Mouse (Mus musculus): ENCODE measurements around the gene Rassf7. TPM values are rescaled to one million over a fixed set of nuclear protein-coding genes. Genes with fewer than 3 reads are reported as not detected.

Rassf7 gene
- total RNA-seq (2021) = under 1 TPM in 1 of 2 experiments, not detected in 1; 0.28 TPM
- long read RNA-seq, experiment 1 = 0 reads
- long read RNA-seq, experiment 2, partial matches to known transcripts = 1 of 2 reads
- long read RNA-seq, experiment 2, other reads (novel, unspliced or antisense) = 0 of 2 reads

DNA sequence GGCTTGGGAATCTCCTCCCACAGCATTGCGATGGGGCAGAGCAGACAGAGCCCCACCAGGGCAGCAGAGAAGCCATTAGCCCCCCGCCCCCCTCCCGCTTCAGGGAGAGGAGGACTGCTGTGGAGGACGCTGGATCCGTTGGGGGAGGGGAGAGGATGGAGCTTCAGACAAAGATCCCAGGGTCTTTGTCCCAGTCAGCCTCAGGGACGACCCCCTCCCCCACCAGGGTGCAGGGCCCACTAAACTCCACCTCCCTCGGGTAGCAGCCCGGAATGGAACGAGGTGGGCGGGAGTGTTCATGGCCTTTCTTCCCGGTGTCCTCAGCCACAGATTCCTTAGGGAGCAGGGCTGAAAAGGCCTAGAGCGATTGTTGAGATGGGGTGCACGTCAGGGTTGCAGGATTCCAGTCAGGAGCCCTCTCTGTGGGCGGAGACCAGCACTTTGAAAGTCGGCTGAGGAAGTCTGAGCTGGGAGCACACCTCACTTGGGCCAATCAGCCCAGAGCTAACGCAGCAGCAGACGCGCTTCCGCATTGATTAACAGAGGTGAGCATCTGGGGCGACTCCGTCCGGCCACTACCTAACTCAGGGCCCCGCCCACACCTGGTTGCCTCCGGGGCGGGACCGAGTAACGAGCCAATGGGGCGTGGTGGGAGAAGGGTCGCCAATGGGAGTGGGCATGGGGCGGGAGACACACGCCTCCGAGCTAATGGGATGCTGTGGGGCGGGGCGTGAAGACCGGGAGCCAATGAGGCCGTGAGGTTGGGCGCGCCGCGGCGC is at the start of gene Rassf7:
Rassf7 (plus strand) TSS at position 760 of the 779 bp plus-strand sequence.
- intact Hi-C loops (cut with DNase I) = no loop called here
- Histone ChIP-seq H3K27ac (peak within 1 kb of the TSS; percentile 57), H3K4me3 (peak within 1 kb of the TSS; percentile 78)
- no peak for TF ChIP-seq CTCF (IDR thresholded peaks at IDR 0.05)
- DNase-seq = peak; percentile 91

DNA sequence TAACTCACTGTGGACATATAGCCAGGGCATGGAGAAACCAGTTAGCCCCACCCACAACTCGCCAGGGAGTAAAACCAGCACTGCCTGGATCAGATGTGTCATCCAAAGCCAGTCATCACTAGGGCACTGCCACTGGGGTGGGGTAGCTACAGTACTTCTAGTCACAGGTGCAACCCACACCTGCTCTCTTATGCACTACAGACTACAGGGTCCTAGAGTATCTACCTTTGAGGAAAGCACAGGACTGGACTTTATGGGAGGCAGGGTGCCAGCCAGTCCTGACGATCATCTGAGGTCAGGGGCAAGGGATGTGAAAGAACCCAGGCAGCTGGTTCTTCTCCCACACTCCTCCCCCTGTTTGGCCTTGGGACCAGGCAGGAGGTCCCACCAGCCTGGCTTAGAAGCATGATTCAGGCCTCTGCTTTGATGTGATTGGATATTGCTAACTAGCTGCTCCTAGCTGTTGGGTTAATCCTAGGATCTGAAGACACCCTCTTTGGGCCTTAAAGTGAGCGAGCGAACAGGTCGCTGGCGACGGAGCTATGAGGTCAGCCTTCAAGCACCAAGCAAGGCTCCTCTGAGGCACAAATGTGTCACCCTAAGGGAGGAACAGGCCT is 47.7 kb upstream of the Rassf7 start:
- DNase-seq = peak; percentile 60
- TF ChIP-seq CTCF (IDR thresholded peaks at IDR 0.05) = no peak
- intact Hi-C loops (cut with DNase I) = no loop called here
- Histone ChIP-seq H3K4me3 (peak overlapping the region; percentile 69), H3K27ac (peak overlapping the region; percentile 83)

DNA sequence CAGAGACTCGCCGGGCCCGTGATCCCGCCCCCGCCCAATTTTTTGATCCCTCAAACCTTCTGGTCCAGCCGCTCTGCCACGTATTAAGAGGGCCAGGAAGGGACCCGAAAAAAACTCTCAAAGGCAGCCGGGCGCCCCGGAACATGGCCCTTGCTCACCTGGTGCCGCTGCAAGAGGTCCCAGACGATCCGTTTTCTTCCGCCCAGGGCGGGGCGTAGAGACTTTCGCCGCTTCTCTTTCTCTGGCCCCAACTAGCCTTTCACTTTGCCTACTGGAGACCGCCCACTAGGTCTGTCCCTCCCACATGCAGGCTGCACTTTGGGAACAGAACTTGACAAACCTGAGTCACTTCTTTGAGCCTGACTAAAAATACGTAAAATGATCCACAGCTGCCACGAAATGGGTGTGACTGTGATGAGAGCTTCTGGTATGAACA is 47.1 kb upstream of the Rassf7 start:
- no peak for TF ChIP-seq CTCF (IDR thresholded peaks at IDR 0.05)
- DNase-seq = peak; percentile 78
- Histone ChIP-seq H3K27ac (peak overlapping the region; percentile 83), H3K4me3 (peak overlapping the region; percentile 69)
- intact Hi-C loops (cut with DNase I) = no loop called here

DNA sequence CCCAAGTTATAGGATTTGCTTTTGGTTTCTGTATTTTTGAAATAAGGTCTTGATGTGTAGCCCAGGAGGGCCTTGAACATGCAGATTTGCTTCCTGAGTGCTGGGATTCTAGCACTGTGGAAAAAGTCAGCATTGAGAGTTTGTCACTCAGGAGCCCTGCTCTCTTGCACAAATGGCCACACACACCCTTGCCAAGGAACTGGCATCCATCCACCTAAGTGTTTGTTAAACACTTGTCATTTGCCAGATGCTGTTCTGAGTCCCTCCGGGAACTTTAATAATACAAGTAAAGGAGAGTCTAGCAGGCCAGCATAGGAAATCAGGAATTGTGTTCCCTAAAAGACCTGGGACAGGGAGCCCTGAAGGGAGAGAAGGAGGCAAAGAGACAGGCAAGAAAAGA is 46.4 kb upstream of the Rassf7 start:
- no peak for DNase-seq
- peak overlapping the region; percentile 83 for H3K27ac ChIP-seq
- no peak overlapping the region for H3K4me3 ChIP-seq
- intact Hi-C loops (cut with DNase I) = no loop called here
- TF ChIP-seq CTCF (IDR thresholded peaks at IDR 0.05) = no peak

DNA sequence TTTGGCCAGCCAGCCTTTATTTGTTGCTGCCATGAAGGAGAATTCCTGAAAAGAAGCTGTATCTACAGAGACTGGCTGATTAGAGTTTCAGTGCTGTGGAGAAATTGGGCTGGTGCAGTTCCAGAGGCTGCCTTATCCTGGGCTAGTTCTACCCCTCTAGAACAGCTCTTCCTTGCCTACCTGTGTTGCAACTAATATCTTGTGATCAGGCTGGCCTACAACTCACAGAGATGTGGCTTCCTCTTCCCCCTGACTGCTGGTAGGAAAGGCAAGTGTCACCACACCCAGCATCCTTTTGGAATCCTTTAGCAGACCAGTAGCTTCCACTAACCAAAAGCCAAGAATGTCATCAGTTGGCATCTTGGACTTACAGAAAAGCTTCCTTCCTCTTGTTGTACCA is 45.8 kb upstream of the Rassf7 start:
- intact Hi-C loops (cut with DNase I) = loop anchor here (5.0 kb wide), 2 partner anchors 268 to 328 kb away; partner anchors contain the start of gene Cox8b
- H3K27ac ChIP-seq = peak overlapping the region; percentile 83

DNA sequence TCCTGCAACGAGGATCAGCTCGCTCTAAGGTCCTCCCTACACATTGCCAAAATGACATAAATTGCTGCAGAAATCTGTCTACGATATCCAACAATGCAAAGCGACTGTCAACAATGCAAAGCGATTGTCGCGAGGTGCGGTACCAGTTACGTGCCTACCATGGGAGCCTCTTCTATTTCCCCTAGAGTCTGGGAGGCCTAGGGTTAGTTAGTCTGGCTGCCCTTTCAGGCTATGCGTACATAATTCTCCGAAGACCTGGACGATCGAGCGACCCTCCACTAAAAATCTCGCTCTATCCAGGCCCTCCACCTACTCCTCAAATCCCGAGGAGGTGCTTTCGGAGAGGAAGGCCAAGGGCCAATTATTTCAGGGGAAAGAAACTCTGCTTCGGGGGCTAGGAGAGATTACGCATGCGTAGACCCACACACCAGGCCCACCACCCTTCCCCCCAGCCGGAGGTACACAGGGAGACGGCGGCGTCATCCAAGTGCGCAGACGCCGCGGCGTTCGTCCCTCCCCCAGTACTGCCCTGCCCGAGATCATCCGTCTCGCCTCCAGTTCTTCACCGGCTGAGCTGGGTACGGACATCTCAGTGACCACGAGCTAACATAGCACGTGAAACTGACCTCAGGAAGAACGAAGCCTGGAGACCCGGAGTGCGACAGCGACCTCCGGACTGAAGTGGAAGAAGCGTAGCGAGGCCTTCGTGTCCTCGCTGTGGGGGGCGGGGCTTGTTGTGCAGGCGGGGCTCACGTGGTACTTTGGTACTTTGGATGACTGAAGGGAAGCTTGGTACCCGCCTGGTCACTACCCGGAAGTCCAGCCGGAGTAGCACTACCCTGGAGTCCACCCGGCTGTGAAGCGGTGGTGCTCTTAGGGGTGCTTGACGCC is 43.3 kb upstream of the Rassf7 start, which contains the start of gene Rnh1:
Rnh1 (minus strand) TSS at position 742 of the 891 bp plus-strand sequence.
- intact Hi-C loops (cut with DNase I) = loop anchor here (1.0 to 5.0 kb wide), 4 partner anchors 50 to 330 kb away; partner anchors contain the start of genes Cox8b and Ptdss2
- DNase-seq = peak; percentile 94
- Histone ChIP-seq H3K4me3 (peak within 1 kb of the TSS; percentile 91), H3K27ac (peak within 1 kb of the TSS; percentile 96)
- 0 out of 2 replicates have a peak, but pooled peaks have one; percentile 4 for TF ChIP-seq CTCF (IDR thresholded peaks at IDR 0.05)

More for the DNA sequence above, 45.8 kb upstream of the Rassf7 start:
- TF ChIP-seq CTCF (IDR thresholded peaks at IDR 0.05) = no peak
- no peak for DNase-seq
- H3K4me3 ChIP-seq = no peak overlapping the region

DNA sequence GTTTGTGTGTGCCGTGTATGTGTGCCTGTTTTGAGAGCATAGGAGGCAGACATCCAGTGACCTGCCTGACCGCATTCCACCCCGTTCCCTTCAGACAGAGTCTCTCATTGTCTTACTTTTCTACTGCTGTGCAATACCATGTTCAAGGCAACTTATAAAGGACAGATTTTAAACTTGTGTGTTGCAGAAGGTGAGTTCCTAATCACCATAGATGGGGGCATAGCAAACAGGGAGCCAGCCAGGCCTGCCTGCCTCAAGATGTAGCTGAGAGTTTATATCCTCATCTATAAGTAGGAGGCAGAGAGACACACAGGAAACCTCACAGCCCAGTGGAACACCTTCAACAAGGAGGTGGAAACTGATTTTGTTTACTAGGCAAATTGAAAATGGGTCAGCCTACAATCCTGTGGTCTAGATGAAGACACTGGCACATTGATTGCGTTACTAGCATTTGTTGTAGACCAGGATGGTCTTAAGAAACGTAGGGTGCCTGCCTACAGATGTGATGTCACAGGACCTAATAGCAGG is 42.3 kb upstream of the Rassf7 start:
- Histone ChIP-seq H3K4me3 (peak overlapping the region; percentile 91), H3K27ac (peak overlapping the region; percentile 96)
- no peak for DNase-seq
- intact Hi-C loops (cut with DNase I) = loop anchor here (2.0 to 5.0 kb wide), 3 partner anchors 51 to 331 kb away; partner anchors contain the start of genes Cox8b and Ptdss2
- no peak for TF ChIP-seq CTCF (IDR thresholded peaks at IDR 0.05)

DNA sequence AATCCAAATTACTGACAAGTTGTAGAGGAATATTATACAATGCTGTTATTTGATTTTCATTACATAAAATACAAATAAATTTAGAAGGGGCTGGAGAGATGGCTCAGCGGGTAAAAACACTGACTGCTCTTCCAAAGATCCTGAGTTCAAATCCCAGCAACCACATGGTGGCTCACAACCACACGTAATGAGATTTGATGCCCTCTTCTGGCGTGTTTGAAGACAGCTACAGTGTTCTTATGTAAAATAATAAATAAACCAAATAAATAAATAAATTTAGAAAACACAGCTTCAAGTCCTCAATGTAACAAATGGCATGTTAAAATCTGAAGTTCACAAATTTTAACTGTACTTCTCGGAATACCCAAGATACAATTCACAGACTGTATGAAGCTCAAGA is 40.6 kb upstream of the Rassf7 start:
- intact Hi-C loops (cut with DNase I) = loop anchor here (5.0 kb wide), 1 partner anchor 103 kb away; no protein-coding TSS in a partner anchor

DNA sequence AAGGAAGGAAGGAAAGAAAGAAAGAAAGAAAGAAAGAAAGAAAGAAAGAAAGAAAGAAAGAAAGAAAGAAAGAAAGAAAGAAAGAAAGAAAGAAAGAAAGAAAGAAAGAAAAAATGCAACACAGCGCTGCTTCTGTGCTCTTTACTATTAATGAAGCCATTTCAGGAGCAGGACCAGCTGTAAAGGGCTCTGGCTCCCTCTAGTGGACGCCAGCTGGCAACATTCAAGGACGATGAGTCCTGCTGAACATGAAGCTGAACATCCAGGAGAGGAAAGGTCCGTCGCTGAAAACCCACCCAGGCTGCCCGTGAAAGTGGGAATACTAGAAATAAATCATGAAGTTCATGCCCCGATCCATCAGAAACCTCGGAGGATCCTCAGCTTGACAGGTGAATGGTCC is 39.5 kb upstream of the Rassf7 start:
- peak; percentile 90 for DNase-seq
- TF ChIP-seq CTCF (IDR thresholded peaks at IDR 0.05) = peak; percentile 91
- intact Hi-C loops (cut with DNase I) = loop anchor here (1.0 to 5.0 kb wide), 2 partner anchors 84 to 104 kb away; no protein-coding TSS in a partner anchor
- Histone ChIP-seq H3K27ac (no peak overlapping the region), H3K4me3 (no peak overlapping the region)

More for the DNA sequence above, 40.6 kb upstream of the Rassf7 start:
- Histone ChIP-seq H3K4me3 (no peak overlapping the region), H3K27ac (no peak overlapping the region)
- no peak for DNase-seq
- no peak for TF ChIP-seq CTCF (IDR thresholded peaks at IDR 0.05)

DNA sequence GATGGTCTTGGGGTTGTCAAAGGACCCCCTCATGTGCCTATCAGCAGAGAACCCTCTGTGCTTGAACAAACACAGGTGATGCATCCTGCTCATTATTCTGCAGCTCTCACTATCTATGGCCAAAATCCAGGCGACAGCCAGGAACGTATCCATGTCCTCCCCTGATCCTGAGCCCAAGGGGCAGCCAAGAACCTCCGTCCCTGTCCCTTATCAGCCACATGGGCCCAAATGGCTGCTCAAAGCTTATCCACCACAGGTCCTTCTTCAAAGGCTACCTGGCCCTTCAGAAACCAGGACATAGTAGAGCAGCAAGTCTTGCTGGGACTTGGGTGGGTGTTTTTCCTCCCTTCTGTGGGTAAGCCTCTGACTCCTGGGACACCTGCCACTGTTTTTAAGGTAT is 27.5 kb upstream of the Rassf7 start:
- intact Hi-C loops (cut with DNase I) = no loop called here
- TF ChIP-seq CTCF (IDR thresholded peaks at IDR 0.05) = no peak

DNA sequence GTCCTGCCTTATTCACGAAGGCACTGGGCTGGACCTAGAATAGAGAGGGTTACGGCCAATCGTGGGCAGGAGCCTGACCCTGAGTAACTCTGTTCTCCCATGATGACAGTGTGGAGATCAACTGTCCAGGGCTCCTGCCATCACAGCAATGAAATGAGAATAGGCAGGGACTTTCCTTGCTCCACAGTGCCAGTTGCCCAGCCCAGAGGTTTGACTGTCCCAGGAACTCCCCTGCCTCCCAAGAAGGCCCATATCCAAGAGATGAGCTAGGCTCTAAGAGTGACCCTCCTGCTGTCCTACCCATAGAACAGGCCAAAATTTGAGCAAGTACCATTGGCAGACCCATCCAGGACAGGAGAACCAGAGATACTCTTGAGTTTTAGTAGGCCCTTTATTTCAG is 26.9 kb upstream of the Rassf7 start:
- no peak for TF ChIP-seq CTCF (IDR thresholded peaks at IDR 0.05)
- no peak overlapping the region for H3K27ac ChIP-seq
- no peak overlapping the region for H3K4me3 ChIP-seq
- DNase-seq = no peak
- intact Hi-C loops (cut with DNase I) = no loop called here

More for the DNA sequence above, 27.5 kb upstream of the Rassf7 start:
- no peak overlapping the region for H3K27ac ChIP-seq
- DNase-seq = no peak
- no peak overlapping the region for H3K4me3 ChIP-seq
